Mouse (Mus musculus) embryonic fibroblast, embryonic 13.5 days (primary cell): Measurements from ENCODE around the gene Ctnnd2. TPM values are rescaled to one million over a fixed set of nuclear protein-coding genes. Genes with fewer than 3 reads are reported as not detected.

Experiments used
- H3K27ac ChIP-seq: 2 replicates; pipeline ENCODE4 v1.5.1; 2012; ENCODE audit warnings: low read length, control low read depth, inconsistent platforms; ENCODE audit not compliant: insufficient read depth
- H3K4me1 ChIP-seq: 2 replicates; pipeline ENCODE4 v1.6.1; 2011; ENCODE audit warnings: low read length; ENCODE audit not compliant: control insufficient read depth, insufficient read depth
- H3K4me3 ChIP-seq: 2 replicates; pipeline ENCODE4 v1.5.1; 2011; ENCODE audit warnings: mild to moderate bottlenecking, control low read depth, low read length; ENCODE audit not compliant: insufficient read depth
- CTCF ChIP-seq: IDR thresholded peaks from 2 replicates; pipeline ENCODE4 v1.5.1; 2011; ENCODE audit warnings: mild to moderate bottlenecking, control low read depth, low read length, moderate library complexity, borderline replicate concordance; ENCODE audit not compliant: insufficient read depth
- POLR2A ChIP-seq: IDR thresholded peaks from 2 replicates; pipeline ENCODE4 v1.6.1; 2011; ENCODE audit warnings: low read depth, mild to moderate bottlenecking, control low read depth, low read length, moderate library complexity
- polyA plus RNA-seq: library from polyadenylated mRNA; stranded (reverse); fragments of >200 nt; gene quantifications from 2 replicates; pipeline ENCODE4 v1.2.4, GENCODE M21; 2011; ENCODE audit warnings: low read depth; ENCODE audit not compliant: missing spikeins, insufficient read length

The Ctnnd2 gene
- polyA plus RNA-seq, 1 experiment: 6.5 TPM

- H3K4me1 ChIP-seq: peaks cover 9% of the 10 kb centered on the region
- no peak overlapping the region for H3K4me3 ChIP-seq
- H3K27ac ChIP-seq: no peak overlapping the region
- TF ChIP-seq CTCF: no peak
- no peak for TF ChIP-seq POLR2A
These were observed 299.0 kb downstream of the Ctnnd2 start for GRCm38 (mm10) chr15:30471280-30471966.

- Histone ChIP-seq H3K4me1 (no peaks in the 10 kb centered on the region), H3K27ac (no peak overlapping the region), H3K4me3 (no peak overlapping the region)
- TF ChIP-seq CTCF (no peak), POLR2A (no peak)
These were observed 308.3 kb downstream of the Ctnnd2 start for GRCm38 (mm10) chr15:30480676-30481075.

- no peaks in the 10 kb centered on the region for H3K4me1 ChIP-seq
- H3K27ac ChIP-seq: no peak overlapping the region
- TF ChIP-seq POLR2A: no peak
- TF ChIP-seq CTCF: no peak
- H3K4me3 ChIP-seq: no peak overlapping the region
These were observed 334.1 kb downstream of the Ctnnd2 start for GRCm38 (mm10) chr15:30506476-30506875.

- Histone ChIP-seq H3K27ac (no peak overlapping the region), H3K4me3 (no peak overlapping the region), H3K4me1 (no peaks in the 10 kb centered on the region)
- TF ChIP-seq POLR2A: no peak
These were observed 340.1 kb downstream of the Ctnnd2 start for GRCm38 (mm10) chr15:30512467-30512866.

- Histone ChIP-seq H3K4me1 (no peaks in the 10 kb centered on the region), H3K4me3 (no peak overlapping the region), H3K27ac (no peak overlapping the region)
- TF ChIP-seq POLR2A: no peak
- no peak for TF ChIP-seq CTCF
These were observed 340.7 kb downstream of the Ctnnd2 start for GRCm38 (mm10) chr15:30513122-30513521.

GRCm38 (mm10) chr15:30515425-30515824 is 343.0 kb downstream of the Ctnnd2 start:
- no peak overlapping the region for H3K27ac ChIP-seq
- no peaks in the 10 kb centered on the region for H3K4me1 ChIP-seq
- no peak overlapping the region for H3K4me3 ChIP-seq
- no peak for TF ChIP-seq CTCF
- TF ChIP-seq POLR2A: no peak

- H3K4me3 ChIP-seq: no peak overlapping the region
- TF ChIP-seq CTCF (no peak), POLR2A (no peak)
- no peak overlapping the region for H3K27ac ChIP-seq
- no peaks in the 10 kb centered on the region for H3K4me1 ChIP-seq
These were observed 369.1 kb downstream of the Ctnnd2 start for GRCm38 (mm10) chr15:30541459-30541858.

GRCm38 (mm10) chr15:30548263-30548662 is 375.9 kb downstream of the Ctnnd2 start:
- Histone ChIP-seq H3K4me1 (no peaks in the 10 kb centered on the region), H3K27ac (no peak overlapping the region), H3K4me3 (no peak overlapping the region)
- no peak for TF ChIP-seq CTCF
- no peak for TF ChIP-seq POLR2A

- Histone ChIP-seq H3K27ac (no peak overlapping the region), H3K4me1 (no peaks in the 10 kb centered on the region), H3K4me3 (no peak overlapping the region)
- no peak for TF ChIP-seq CTCF
- no peak for TF ChIP-seq POLR2A
These were observed 378.6 kb downstream of the Ctnnd2 start for GRCm38 (mm10) chr15:30550956-30551355.

GRCm38 (mm10) chr15:30553910-30554406 is 381.6 kb downstream of the Ctnnd2 start:
- TF ChIP-seq CTCF (no peak), POLR2A (no peak)
- H3K27ac ChIP-seq: no peak overlapping the region
- H3K4me1 ChIP-seq: no peaks in the 10 kb centered on the region; the same call in 1 of the 2 replicates
- no peak overlapping the region for H3K4me3 ChIP-seq

GRCm38 (mm10) chr15:30555787-30556186 is 383.4 kb downstream of the Ctnnd2 start:
- H3K4me1 ChIP-seq: no peaks in the 10 kb centered on the region; the same call in 1 of the 2 replicates

More at GRCm38 (mm10) chr15:30555787-30556186, 383.4 kb downstream of the Ctnnd2 start:
- Histone ChIP-seq H3K27ac (peak overlapping the region; percentile 46; the same call in 1 of the 2 replicates), H3K4me3 (no peak overlapping the region)
- TF ChIP-seq POLR2A (no peak), CTCF (no peak)
